Mouse (Mus musculus) lung, postnatal 0 days (tissue): ENCODE results near the gene Hnrnpdl. TPM values are rescaled to one million over a fixed set of nuclear protein-coding genes. Genes with fewer than 3 reads are reported as not detected.

Experiments used
- ATAC-seq: fragments of 200-750 bp; cut with Nextera tagmentation; 2 replicates; pipeline ENCODE4 v1.8.0; 2017; ENCODE audit warnings: moderate library complexity
- DNase-seq: peaks from one replicate; pipeline ENCODE4 v3.0.0-alpha.2; 2016; ENCODE audit warnings: low spot score
- H3K27ac ChIP-seq: fragments of 300-500 bp; sonication (generic); 2 replicates; pipeline ENCODE4 v1.5.1; 2014; ENCODE audit warnings: antibody characterized with exemption, mild to moderate bottlenecking, low read length, mixed read lengths
- H3K27me3 ChIP-seq: fragments of 300-500 bp; sonication (generic); replicated peaks from 2 replicates; pipeline ENCODE4 v1.6.1; 2014; ENCODE audit warnings: low read length, mixed read lengths; ENCODE audit not compliant: insufficient read depth
- H3K36me3 ChIP-seq: fragments of 300-500 bp; sonication (generic); 2 replicates; pipeline ENCODE4 v1.6.1; 2014; ENCODE audit warnings: low read length, mixed read lengths; ENCODE audit not compliant: insufficient read depth
- H3K4me1 ChIP-seq: fragments of 300-500 bp; sonication (generic); 2 replicates; pipeline ENCODE4 v1.6.1; 2014; ENCODE audit warnings: antibody characterized with exemption, low read depth, low read length, mixed read lengths; ENCODE audit not compliant: insufficient read depth
- H3K4me2 ChIP-seq: fragments of 300-500 bp; sonication (generic); replicated peaks from 2 replicates; pipeline ENCODE4 v1.6.1; 2014; ENCODE audit warnings: low read depth, mild to moderate bottlenecking, low read length, moderate library complexity, mixed read lengths
- H3K4me3 ChIP-seq: fragments of 300-500 bp; sonication (generic); 2 replicates; pipeline ENCODE4 v1.5.1; 2014; ENCODE audit warnings: low read depth, low read length
- H3K9ac ChIP-seq: fragments of 300-500 bp; sonication (generic); replicated peaks from 2 replicates; pipeline ENCODE4 v1.6.1; 2014; ENCODE audit warnings: low read depth, mild to moderate bottlenecking
- H3K9me3 ChIP-seq: fragments of 300-500 bp; sonication (generic); 2 replicates; pipeline ENCODE4 v1.6.1; 2016; ENCODE audit warnings: low read length, mixed read lengths
- CTCF ChIP-seq: IDR thresholded peaks from 2 replicates; pipeline ENCODE4 v1.5.1; 2016; ENCODE audit warnings: antibody characterized with exemption, mild to moderate bottlenecking
- EP300 ChIP-seq: IDR thresholded peaks from 2 replicates; pipeline ENCODE4 v1.6.1; 2016; ENCODE audit warnings: antibody characterized with exemption, mild to moderate bottlenecking, control low read depth
- WGBS: fragments of 180-500 bp; shearing (Covaris S2); extraction: QIAGEN DNeasy Blood & Tissue Kit; methylation state at CpG from one replicate; pipeline ENCODE4 v1.1.7; 2014; 5-methylcytosine and 5-hydroxymethylcytosine counted together
- polyA plus RNA-seq: library from polyadenylated mRNA; unstranded; fragments of >200 nt; fragmentation: Nextera tagmentation; extraction: Ambion mirVana; gene quantifications from 2 replicates; pipeline ENCODE4 v1.2.1, GENCODE M21; 2015

The Hnrnpdl gene
- polyA plus RNA-seq, 1 experiment from 2014 or later: 70.9 TPM

DNA sequence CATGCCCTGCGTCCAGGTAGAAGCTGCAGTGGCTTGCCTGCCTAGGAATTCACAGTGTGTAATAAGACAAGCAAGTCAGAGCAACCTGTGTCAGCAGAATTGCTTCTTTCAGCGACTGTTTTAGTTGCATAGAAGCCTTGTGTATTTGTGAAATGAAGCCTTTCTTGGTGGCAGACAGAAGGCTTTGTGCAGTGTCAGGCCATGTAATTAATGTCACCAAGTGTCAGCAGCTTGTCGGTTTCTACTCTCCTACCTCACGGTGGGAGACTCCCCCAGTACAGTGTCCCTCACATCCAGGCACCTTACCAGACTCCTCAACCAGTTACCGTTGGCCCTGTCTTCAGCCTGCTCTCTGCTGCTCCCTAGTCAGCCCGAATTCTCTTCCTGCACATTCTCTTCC is 19.9 kb upstream of the Hnrnpdl start:
- TF ChIP-seq EP300: no peak
- TF ChIP-seq CTCF: no peak
- Histone ChIP-seq H3K4me1 (no peaks in the 10 kb centered on the region), H3K9me3 (no peaks in the 10 kb centered on the region), H3K4me2 (no peak overlapping the region), H3K4me3 (no peak overlapping the region), H3K36me3 (peaks cover 19% of the 10 kb centered on the region), H3K9ac (no peak overlapping the region), H3K27me3 (no peaks in the 10 kb centered on the region), H3K27ac (no peak overlapping the region)
- ATAC-seq (no peak), DNase-seq (no peak)
- WGBS: 78% methylated on average over 6 of the region's 6 CpGs

DNA sequence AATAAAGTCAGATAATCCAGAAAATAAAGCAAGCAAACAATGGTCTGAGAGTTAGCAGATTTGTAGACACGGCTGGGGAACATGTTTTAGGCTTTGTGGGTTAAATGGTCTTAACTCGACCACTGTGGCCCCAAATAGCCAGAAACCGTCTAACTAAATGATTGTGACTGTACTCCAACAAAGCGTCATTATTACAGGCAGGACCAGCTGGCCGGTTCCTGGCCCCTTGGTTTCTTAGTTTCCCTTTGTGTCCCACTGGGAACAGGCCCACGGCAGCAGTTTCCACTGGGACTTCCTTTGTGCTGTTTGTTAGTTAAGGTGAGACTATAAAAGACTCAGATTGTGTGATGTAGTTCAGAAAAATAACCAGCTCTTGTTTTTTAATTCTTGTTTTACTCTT is 19.3 kb upstream of the Hnrnpdl start:
- Histone ChIP-seq H3K4me3 (no peak overlapping the region), H3K4me1 (no peaks in the 10 kb centered on the region), H3K27ac (no peak overlapping the region), H3K9me3 (no peaks in the 10 kb centered on the region), H3K4me2 (no peak overlapping the region), H3K27me3 (no peaks in the 10 kb centered on the region), H3K9ac (no peak overlapping the region), H3K36me3 (peaks cover 19% of the 10 kb centered on the region)
- TF ChIP-seq CTCF: no peak
- no peak for TF ChIP-seq EP300
- DNase-seq (no peak), ATAC-seq (no peak)
- WGBS: 75% methylated on average over 6 of the region's 6 CpGs

GRCm38 (mm10) chr5:100057461-100058209 is 18.2 kb upstream of the Hnrnpdl start:
- 64% methylated on average over 12 of the region's 15 CpGs for WGBS
- Histone ChIP-seq H3K27me3 (no peaks in the 10 kb centered on the region), H3K4me2 (no peak overlapping the region), H3K9me3 (no peaks in the 10 kb centered on the region), H3K4me3 (no peak overlapping the region), H3K27ac (no peak overlapping the region), H3K4me1 (no peaks in the 10 kb centered on the region), H3K9ac (no peak overlapping the region), H3K36me3 (peaks cover 19% of the 10 kb centered on the region)
- ATAC-seq: no peak
- TF ChIP-seq CTCF (no peak), EP300 (no peak)
- no peak for DNase-seq

GRCm38 (mm10) chr5:100055866-100056369 is 16.5 kb upstream of the Hnrnpdl start:
- Histone ChIP-seq H3K4me2 (no peak overlapping the region), H3K4me3 (no peak overlapping the region), H3K27ac (no peak overlapping the region), H3K4me1 (no peaks in the 10 kb centered on the region), H3K36me3 (peaks cover 2% of the 10 kb centered on the region; the same call in 1 of the 2 replicates), H3K27me3 (no peaks in the 10 kb centered on the region), H3K9ac (no peak overlapping the region), H3K9me3 (no peaks in the 10 kb centered on the region)
- TF ChIP-seq EP300 (no peak), CTCF (no peak)
- no peak for ATAC-seq
- 73% methylated on average over 5 of the region's 5 CpGs for WGBS
- DNase-seq: no peak

GRCm38 (mm10) chr5:100054807-100055547 is 15.5 kb upstream of the Hnrnpdl start:
- DNase-seq (no peak), ATAC-seq (no peak)
- 80% methylated on average over 11 of the region's 11 CpGs for WGBS
- Histone ChIP-seq H3K4me1 (no peaks in the 10 kb centered on the region), H3K27ac (no peak overlapping the region), H3K27me3 (no peaks in the 10 kb centered on the region), H3K4me3 (no peak overlapping the region), H3K36me3 (no peaks in the 10 kb centered on the region), H3K9me3 (no peaks in the 10 kb centered on the region), H3K4me2 (no peak overlapping the region), H3K9ac (no peak overlapping the region)
- no peak for TF ChIP-seq CTCF
- TF ChIP-seq EP300: no peak

- DNase-seq: no peak
- no peak overlapping the region for H3K4me3 ChIP-seq
- no peaks in the 10 kb centered on the region for H3K36me3 ChIP-seq
- no peak for ATAC-seq
- H3K4me1 ChIP-seq: peaks cover 5% of the 10 kb centered on the region; the same call in 1 of the 2 replicates
- no peaks in the 10 kb centered on the region for H3K9me3 ChIP-seq
- no peak overlapping the region for H3K27ac ChIP-seq
- H3K4me2 ChIP-seq: no peak overlapping the region
- no peak for TF ChIP-seq CTCF
- TF ChIP-seq EP300: no peak
- WGBS: 85% methylated on average over 7 of the region's 7 CpGs
- no peak overlapping the region for H3K9ac ChIP-seq
- H3K27me3 ChIP-seq: no peaks in the 10 kb centered on the region
Observed at GRCm38 (mm10) chr5:100052728-100053127, 13.3 kb upstream of the Hnrnpdl start.
